Mouse (Mus musculus): ENCODE data around the gene Gpc6.

DNA sequence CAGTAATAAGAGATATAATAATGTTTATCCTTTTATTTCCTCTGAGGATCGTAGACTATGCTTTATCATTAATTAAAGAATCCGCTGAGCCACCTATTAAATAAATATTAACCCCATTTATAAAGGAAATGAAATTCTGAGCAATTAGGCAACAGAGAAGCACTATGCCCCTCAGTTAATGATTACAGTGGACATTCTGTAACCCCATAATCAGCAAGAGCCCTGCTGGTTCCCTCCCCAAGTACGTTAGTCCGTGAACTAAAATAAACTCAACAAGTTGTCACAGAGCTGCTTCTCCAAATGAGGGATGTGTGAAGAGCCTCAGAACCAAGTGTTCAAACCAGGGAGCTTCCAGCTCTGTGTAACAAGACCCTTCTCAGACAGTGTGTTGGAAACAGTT, 892.1 kb downstream of the Gpc6 start:
- TF ChIP-seq CTCF (IDR thresholded peaks at IDR 0.05; ENCODE audit: low read depth) = no peak
- TF ChIP-seq EP300 (IDR thresholded peaks at IDR 0.05; ENCODE audit: low read depth) = no peak

All from heart, postnatal 0 days (tissue).